Comparison of ENCODE assay signal across 8 mouse cellular contexts in the genomic region with DNA sequence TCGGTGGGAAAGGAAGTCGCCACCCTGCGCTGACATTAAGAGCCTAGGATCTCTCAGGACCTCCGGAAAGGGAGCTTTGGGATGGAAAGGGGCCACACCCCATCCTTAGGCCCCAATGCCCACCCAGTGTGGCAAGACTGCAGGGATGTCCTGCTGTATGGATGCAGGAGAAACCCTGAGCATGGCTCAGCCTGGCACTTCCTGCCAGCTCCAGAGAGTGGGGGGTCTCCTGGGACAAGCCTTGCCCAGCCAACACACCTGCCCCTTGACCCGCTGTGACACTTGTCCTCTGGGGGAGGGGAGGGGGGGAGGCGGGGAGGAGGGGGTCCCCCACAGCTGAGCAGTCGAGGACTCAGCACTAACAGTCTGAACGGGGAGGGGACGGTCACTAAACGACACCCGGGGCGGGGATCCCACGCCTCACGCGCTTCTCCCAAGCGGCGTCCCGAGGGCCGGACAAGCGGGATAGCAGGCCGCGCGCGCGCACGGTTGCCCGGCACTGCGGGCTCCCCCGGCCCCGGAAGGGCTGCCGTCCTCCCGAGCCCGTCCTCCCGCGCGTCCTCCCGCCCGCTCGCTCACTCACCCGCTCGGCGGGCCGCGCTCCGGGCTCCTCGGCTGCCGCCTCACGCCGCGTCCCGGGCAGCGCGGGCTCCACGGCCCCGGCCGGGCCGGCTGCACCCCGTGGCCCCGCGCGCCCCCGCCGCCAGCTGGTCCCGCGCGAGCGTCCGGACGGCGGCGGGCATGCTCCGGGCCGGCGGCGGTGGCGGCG. TPM values are rescaled to one million over a fixed set of nuclear protein-coding genes. Genes with fewer than 3 reads are reported as not detected.
DNase-seq lines count a peak whose midpoint lies in the region; ATAC-seq and TF ChIP-seq lines count a peak whose summit lies in the region.

No protein-coding gene starts in this region.

- TF ChIP-seq EP300 in stomach, postnatal 0 days (optimal IDR thresholded peaks at IDR 0.05), result no peak

- H3K4me3 ChIP-seq in forebrain, embryonic 12.5 days (replicated peaks), result peak overlapping the region; percentile 71
- peak overlapping the region; percentile 58 for H3K4me3 ChIP-seq in limb, embryonic 11.5 days (ENCODE audit: low read depth, low read length)
- H3K4me3 ChIP-seq in midbrain, embryonic 13.5 days (replicated peaks), result peak overlapping the region; percentile 68
- H3K4me3 ChIP-seq in stomach, postnatal 0 days (ENCODE audit: low read depth, low read length), result peak overlapping the region; percentile 63

- H3K4me1 ChIP-seq in forebrain, embryonic 12.5 days, result peaks cover 34% of the 10 kb centered on the region
- H3K4me1 ChIP-seq in limb, embryonic 11.5 days (ENCODE audit: control insufficient read depth, insufficient read depth, low read length), result peaks cover 10% of the 10 kb centered on the region; the same call in 1 of the 2 replicates
- H3K4me1 ChIP-seq in midbrain, embryonic 13.5 days (replicated peaks), result peaks cover 32% of the 10 kb centered on the region
- no peaks in the 10 kb centered on the region for H3K4me1 ChIP-seq in stomach, postnatal 0 days (replicated peaks; ENCODE audit: control insufficient read depth, insufficient read depth)

- H3K9ac ChIP-seq in forebrain, embryonic 12.5 days, result peak overlapping the region; percentile 80
- H3K9ac ChIP-seq in limb, embryonic 11.5 days (ENCODE audit: low read length), result peak overlapping the region; percentile 82
- H3K9ac ChIP-seq in midbrain, embryonic 13.5 days (replicated peaks), result peak overlapping the region; percentile 83
- peak overlapping the region; percentile 79 for H3K9ac ChIP-seq in stomach, postnatal 0 days (ENCODE audit: low read length)

- peaks cover 6% of the 10 kb centered on the region for H3K36me3 ChIP-seq in forebrain, embryonic 12.5 days (replicated peaks)
- H3K36me3 ChIP-seq in limb, embryonic 11.5 days (ENCODE audit: control insufficient read depth, insufficient read depth, low read length), result peaks cover 2% of the 10 kb centered on the region; the same call in 1 of the 2 replicates
- peaks cover 8% of the 10 kb centered on the region for H3K36me3 ChIP-seq in midbrain, embryonic 13.5 days
- no peaks in the 10 kb centered on the region for H3K36me3 ChIP-seq in stomach, postnatal 0 days (ENCODE audit: control insufficient read depth, insufficient read depth, low read length)

- peak; percentile 12; the same call in 1 of the 2 replicates for TF ChIP-seq POLR2A in brain, embryonic 14.5 days (IDR thresholded peaks at IDR 0.05; ENCODE audit: borderline replicate concordance, extremely low read depth, insufficient read depth, insufficient read length, poor library complexity, severe bottlenecking)

- no peaks in the 10 kb centered on the region for H3K9me3 ChIP-seq in forebrain, embryonic 12.5 days
- no peaks in the 10 kb centered on the region for H3K9me3 ChIP-seq in limb, embryonic 11.5 days (ENCODE audit: control insufficient read depth, low read length)
- H3K9me3 ChIP-seq in midbrain, embryonic 13.5 days, result no peaks in the 10 kb centered on the region
- H3K9me3 ChIP-seq in stomach, postnatal 0 days (ENCODE audit: control insufficient read depth, low read length), result no peaks in the 10 kb centered on the region

- no peak for TF ChIP-seq CTCF in brain, embryonic 14.5 days (IDR thresholded peaks at IDR 0.05; ENCODE audit: borderline replicate concordance, extremely low read depth, insufficient read depth, insufficient read length)
- TF ChIP-seq CTCF in stomach, postnatal 0 days (IDR thresholded peaks at IDR 0.05; ENCODE audit: low read depth), result no peak

- under 1% methylated on average over 74 of the region's 77 CpGs for whole genome bisulfite sequencing in forebrain, embryonic 12.5 days
- WGBS in limb, embryonic 11.5 days, result 1% methylated on average over 57 of the region's 77 CpGs
- WGBS in midbrain, embryonic 13.5 days, result under 1% methylated on average over 69 of the region's 77 CpGs
- 3% methylated on average over 35 of the region's 77 CpGs for WGBS in stomach, postnatal 0 days

- ATAC-seq in forebrain, embryonic 12.5 days (ENCODE audit: low FRiP score), result peak; percentile 78
- peak; percentile 60; the same call in 1 of the 2 replicates for ATAC-seq in limb, embryonic 11.5 days (ENCODE audit: insufficient number of reproducible peaks, low FRiP score, low TSS enrichment, low read depth)
- ATAC-seq in midbrain, embryonic 13.5 days, result peak; percentile 80
- peak; percentile 69 for ATAC-seq in stomach, postnatal 0 days (ENCODE audit: low FRiP score, low TSS enrichment)

- peak overlapping the region; percentile 85 for H3K4me2 ChIP-seq in forebrain, embryonic 12.5 days
- peak overlapping the region; percentile 94 for H3K4me2 ChIP-seq in limb, embryonic 11.5 days (ENCODE audit: low read depth, severe bottlenecking)
- H3K4me2 ChIP-seq in midbrain, embryonic 13.5 days (replicated peaks), result peak overlapping the region; percentile 88
- peak overlapping the region; percentile 81 for H3K4me2 ChIP-seq in stomach, postnatal 0 days (replicated peaks; ENCODE audit: low read depth)

- peak overlapping the region; percentile 71 for H3K27ac ChIP-seq in forebrain, embryonic 12.5 days
- H3K27ac ChIP-seq in limb, embryonic 11.5 days (replicated peaks; ENCODE audit: low read depth, low read length), result no peak overlapping the region
- peak overlapping the region; percentile 75 for H3K27ac ChIP-seq in midbrain, embryonic 13.5 days
- peak overlapping the region; percentile 83 for H3K27ac ChIP-seq in stomach, postnatal 0 days (replicated peaks)

- peak; percentile 98 for DNase-seq in heart, adult 11 months
- DNase-seq in heart, adult 8-10 months (ENCODE audit: low spot score), result no peak
- peak; percentile 56 for DNase-seq in brain, embryonic 14.5 days (ENCODE audit: low read depth)
- DNase-seq in heart, postnatal 4 days, result peak; percentile 71
- DNase-seq in limb, embryonic 11.5 days (ENCODE audit: low spot score), result peak; percentile 64
- DNase-seq in stomach, postnatal 0 days (ENCODE audit: low spot score), result peak; percentile 63

- peaks cover 18% of the 10 kb centered on the region; the same call in 1 of the 2 replicates for H3K27me3 ChIP-seq in forebrain, embryonic 12.5 days
- H3K27me3 ChIP-seq in limb, embryonic 11.5 days (ENCODE audit: control insufficient read depth, insufficient read depth, low read length), result no peaks in the 10 kb centered on the region
- H3K27me3 ChIP-seq in midbrain, embryonic 13.5 days, result no peaks in the 10 kb centered on the region
- H3K27me3 ChIP-seq in stomach, postnatal 0 days (ENCODE audit: control insufficient read depth, insufficient read depth, low read length), result no peaks in the 10 kb centered on the region

RNA-seq across cellular contexts. Expression of a gene that starts 0.5 kb away (rescaled TPM):
- total RNA-seq in heart, adult 8-10 months (2022), result 10 to 100 TPM; 39.8 to 52.2 (median 44.5) TPM
- 51.9 and 61.2 TPM in 2 replicates for polyA plus RNA-seq in brain, embryonic 14.5 days (2012; rRNA removed)
- 6.8 and 8.9 TPM in 2 replicates for polyA plus RNA-seq in forebrain, embryonic 12.5 days (2016; fragmentation: Nextera tagmentation; extraction: Ambion mirVana)
- 10 to 100 TPM; 45.9 to 52.2 TPM for total RNA-seq in heart, postnatal 4 days (2021)
- 3.4 and 3.7 TPM in 2 replicates for polyA plus RNA-seq in limb, embryonic 11.5 days (2014; fragmentation: Nextera tagmentation; extraction: Ambion mirVana)
- 6.6 and 7.7 TPM in 2 replicates for polyA plus RNA-seq in midbrain, embryonic 13.5 days (2015; fragmentation: Nextera tagmentation; extraction: Ambion mirVana)
- polyA plus RNA-seq in stomach, postnatal 0 days (2015; fragmentation: Nextera tagmentation; extraction: Ambion mirVana), result 1.8 and 2.3 TPM in 2 replicates
